Mouse (Mus musculus) layer of hippocampus, adult 2 months (tissue): ENCODE data around the gene Gfi1. TPM values are rescaled to one million over a fixed set of nuclear protein-coding genes. Genes with fewer than 3 reads are reported as not detected.

ENCODE experiments used
- DNase-seq, 2 experiments: peaks; one replicate each; pipeline ENCODE4 v3.0.0; 2022; ENCODE audit warnings: low spot score in 2 of 2
- H3K27ac ChIP-seq: fragments of 200-600 bp; 2 replicates; pipeline ENCODE4 v1.8.1; 2022
- H3K4me3 ChIP-seq: fragments of 200-600 bp; 2 replicates; pipeline ENCODE4 v1.8.1; 2022; ENCODE audit warnings: mild to moderate bottlenecking
- CTCF ChIP-seq: fragments of 200-600 bp; conservative IDR thresholded peaks from 2 replicates; pipeline ENCODE4 v1.8.1; 2022; ENCODE audit warnings: antibody characterized with exemption, mild to moderate bottlenecking, moderate library complexity
- long read RNA-seq, 2 experiments: library from polyadenylated mRNA; stranded (forward); transcript quantifications; one replicate each; pipeline ENCODE4 v2.0.0; 2021; ENCODE audit warnings: borderline mapping rate in 2 of 2
- total RNA-seq, 2 experiments: library from RNA; stranded (reverse); gene quantifications; 2 replicates each; pipeline ENCODE4 v1.2.3; 2021

The Gfi1 gene
- not detected for total RNA-seq
- long read RNA-seq, experiment 1: 0 reads
- long read RNA-seq, experiment 2: 0 reads

GRCm38 (mm10) chr5:107725435-107726261, at the start of gene Gfi1:
Gene Gfi1 (minus strand): TSS chr5:107726036.
- DNase-seq: no peak
- no peak for TF ChIP-seq CTCF
- Histone ChIP-seq H3K4me3 (no peak within 1 kb of the TSS; the same call in 1 of the 2 replicates), H3K27ac (no peak within 1 kb of the TSS)

- no peak for TF ChIP-seq CTCF
- no peak overlapping the region for H3K4me3 ChIP-seq
- no peak for DNase-seq
- H3K27ac ChIP-seq: no peak overlapping the region
Measured at GRCm38 (mm10) chr5:107772049-107772448, 46.2 kb upstream of the Gfi1 start.

GRCm38 (mm10) chr5:107768224-107768623, 42.4 kb upstream of the Gfi1 start:
- TF ChIP-seq CTCF: no peak
- H3K27ac ChIP-seq: no peak overlapping the region
- no peak for DNase-seq
- no peak overlapping the region for H3K4me3 ChIP-seq

GRCm38 (mm10) chr5:107765946-107766345, 40.1 kb upstream of the Gfi1 start:
- TF ChIP-seq CTCF: no peak
- DNase-seq: no peak
- Histone ChIP-seq H3K27ac (no peak overlapping the region), H3K4me3 (no peak overlapping the region)

- DNase-seq: no peak
- TF ChIP-seq CTCF: no peak
- no peak overlapping the region for H3K27ac ChIP-seq
- no peak overlapping the region for H3K4me3 ChIP-seq
Measured at GRCm38 (mm10) chr5:107764486-107764885, 38.6 kb upstream of the Gfi1 start.

GRCm38 (mm10) chr5:107763674-107764073, 37.8 kb upstream of the Gfi1 start:
- TF ChIP-seq CTCF: no peak
- H3K27ac ChIP-seq: no peak overlapping the region
- H3K4me3 ChIP-seq: no peak overlapping the region
- no peak for DNase-seq

GRCm38 (mm10) chr5:107759121-107759520, 33.3 kb upstream of the Gfi1 start:
- no peak for TF ChIP-seq CTCF
- Histone ChIP-seq H3K4me3 (no peak overlapping the region), H3K27ac (no peak overlapping the region)
- no peak for DNase-seq

GRCm38 (mm10) chr5:107756072-107756471, 30.2 kb upstream of the Gfi1 start:
- TF ChIP-seq CTCF: no peak
- Histone ChIP-seq H3K27ac (no peak overlapping the region), H3K4me3 (no peak overlapping the region)
- DNase-seq: no peak

- DNase-seq: no peak
- H3K27ac ChIP-seq: no peak overlapping the region
- TF ChIP-seq CTCF: no peak
- H3K4me3 ChIP-seq: no peak overlapping the region
Measured at GRCm38 (mm10) chr5:107754740-107755139, 28.9 kb upstream of the Gfi1 start.

GRCm38 (mm10) chr5:107753656-107754055, 27.8 kb upstream of the Gfi1 start:
- DNase-seq: no peak
- Histone ChIP-seq H3K27ac (no peak overlapping the region), H3K4me3 (no peak overlapping the region)
- no peak for TF ChIP-seq CTCF

GRCm38 (mm10) chr5:107749229-107749916, 23.5 kb upstream of the Gfi1 start:
- no peak overlapping the region for H3K4me3 ChIP-seq
- no peak for DNase-seq
- no peak for TF ChIP-seq CTCF
- no peak overlapping the region for H3K27ac ChIP-seq

- DNase-seq: no peak
- TF ChIP-seq CTCF: no peak
- H3K27ac ChIP-seq: no peak overlapping the region
- H3K4me3 ChIP-seq: no peak overlapping the region
Measured at GRCm38 (mm10) chr5:107739023-107739422, 13.2 kb upstream of the Gfi1 start.

GRCm38 (mm10) chr5:107738296-107738695, 12.5 kb upstream of the Gfi1 start:
- Histone ChIP-seq H3K27ac (no peak overlapping the region), H3K4me3 (no peak overlapping the region)
- TF ChIP-seq CTCF: no peak
- DNase-seq: no peak

GRCm38 (mm10) chr5:107736171-107736570, 10.3 kb upstream of the Gfi1 start:
- H3K27ac ChIP-seq: no peak overlapping the region
- no peak for TF ChIP-seq CTCF

More at GRCm38 (mm10) chr5:107736171-107736570, 10.3 kb upstream of the Gfi1 start:
- DNase-seq: no peak
- H3K4me3 ChIP-seq: no peak overlapping the region
